In the genomic region with DNA sequence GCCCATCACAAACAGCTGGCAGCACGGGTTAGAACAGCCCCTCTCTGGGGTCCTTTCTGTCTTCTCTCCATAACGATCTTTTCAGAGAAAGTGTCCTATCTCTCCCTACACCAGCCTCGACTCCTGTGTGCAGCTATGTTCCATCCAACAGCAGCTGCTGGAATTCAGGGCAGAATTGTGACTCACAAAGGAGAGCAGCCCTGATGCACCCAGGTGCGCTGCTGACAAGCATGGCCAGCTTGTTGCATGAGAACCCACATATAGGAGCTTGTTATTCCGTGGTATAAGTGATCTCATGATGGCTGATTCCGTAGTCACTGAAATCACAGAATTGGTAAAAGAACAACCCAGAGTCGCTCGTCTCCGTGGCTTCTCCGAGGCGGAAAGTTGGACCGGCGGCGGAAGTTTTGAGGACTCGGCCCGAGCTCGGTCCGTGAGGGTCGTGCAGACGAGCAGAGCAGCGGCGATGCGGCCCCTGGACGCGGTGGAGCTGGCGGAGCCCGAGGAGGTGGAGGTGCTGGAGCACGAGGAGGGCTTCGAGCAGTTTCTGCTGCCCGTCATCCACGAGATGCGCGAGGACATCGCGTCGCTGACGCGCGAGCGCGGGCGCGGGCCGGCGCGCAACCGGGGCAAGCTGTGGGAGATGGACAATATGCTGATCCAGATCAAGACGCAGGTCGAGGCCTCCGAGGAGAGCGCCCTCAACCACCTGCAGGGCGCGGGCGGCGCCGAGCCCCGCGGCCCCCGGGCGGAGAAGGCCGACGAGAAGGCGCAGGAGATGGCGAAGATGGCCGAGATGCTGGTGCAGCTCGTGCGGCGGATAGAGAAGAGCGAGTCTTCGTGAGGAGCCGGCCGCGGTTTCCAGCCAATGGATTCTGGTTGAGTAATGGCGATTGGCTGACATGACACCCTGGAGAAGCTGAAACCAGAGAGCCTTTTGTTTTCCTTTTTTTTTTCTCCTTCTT, we compare ENCODE assay signal across 9 mouse cellular contexts. TPM values are rescaled to one million over a fixed set of nuclear protein-coding genes. Genes with fewer than 3 reads are reported as not detected.
DNase-seq lines count a peak whose midpoint lies in the region; ATAC-seq and TF ChIP-seq lines count a peak whose summit lies in the region.
"Not testable (repeated sequence)": the region's sequence is repeated elsewhere in the genome, so short reads cannot be mapped to it uniquely, and the experiment has no call there.
"Had no signal": no experiment of that assay in that cellular context is flagged by ENCODE, and none has a peak within 500 bp of the region (broad histone marks: within the 10 kb centered on the region; RNA-seq: fewer than 3 reads in every experiment).

No protein-coding gene starts in this region.

- WGBS in embryonic facial prominence, embryonic 14.5 days, result 5% methylated on average over 40 of the region's 74 CpGs
- WGBS in heart, embryonic 10.5 days, result 4% methylated on average over 74 of the region's 74 CpGs
- 4% methylated on average over 74 of the region's 74 CpGs for WGBS in hindbrain, postnatal 0 days

- not testable (repeated sequence) for TF ChIP-seq CTCF in hindbrain, postnatal 0 days (IDR thresholded peaks at IDR 0.05; ENCODE audit: low read depth); left cerebral cortex, adult 2 months (IDR thresholded peaks at IDR 0.05)

- H3K4me2 ChIP-seq in embryonic facial prominence, embryonic 14.5 days (ENCODE audit: low read depth, low read length), result peak overlapping the region; percentile 64
- peak overlapping the region; percentile 52 for H3K4me2 ChIP-seq in hindbrain, postnatal 0 days (ENCODE audit: low read depth, low read length)

- peak; percentile 36; the same call in 1 of the 2 replicates for ATAC-seq in cerebellum, adult (ENCODE audit: insufficient number of reproducible peaks, low FRiP score, low TSS enrichment)
- ATAC-seq in embryonic facial prominence, embryonic 14.5 days (ENCODE audit: low read depth), result peak; percentile 41; the same call in 1 of the 2 replicates
- peak; percentile 73 for ATAC-seq in hindbrain, postnatal 0 days
- ATAC-seq in neutrophil, adult 5-6 weeks (ENCODE audit: extremely low read depth, insufficient number of reproducible peaks, low FRiP score, poor library complexity, severe bottlenecking), result 0 out of 2 replicates have a peak, but pooled peaks have one; percentile 17

- intact Hi-C loops in left cerebral cortex, adult 2 months (cut with DNase I), result loop anchor here (5.0 kb wide), 1 partner anchor 72 kb away; no protein-coding TSS in a partner anchor

- H3K27me3 ChIP-seq in embryonic facial prominence, embryonic 14.5 days (replicated peaks; ENCODE audit: control insufficient read depth, insufficient read depth, low read length), result peaks cover 25% of the 10 kb centered on the region
- H3K27me3 ChIP-seq in heart, embryonic 10.5 days (ENCODE audit: insufficient read depth, poor library complexity, severe bottlenecking), result peaks cover 79% of the 10 kb centered on the region
- H3K27me3 ChIP-seq in hindbrain, postnatal 0 days (ENCODE audit: insufficient read depth, low read length), result peaks cover 12% of the 10 kb centered on the region

- not testable (repeated sequence) for H3K36me3 ChIP-seq in embryonic facial prominence, embryonic 14.5 days (ENCODE audit: control insufficient read depth, insufficient read depth, low read length); heart, embryonic 10.5 days; hindbrain, postnatal 0 days (ENCODE audit: insufficient read depth, low read length)

- not testable (repeated sequence) for H3K4me1 ChIP-seq in embryonic facial prominence, embryonic 14.5 days (ENCODE audit: control insufficient read depth, insufficient read depth, low read length); heart, embryonic 10.5 days; hindbrain, postnatal 0 days (ENCODE audit: insufficient read depth, low read length)

- not testable (repeated sequence) for H3K27ac ChIP-seq in embryonic facial prominence, embryonic 14.5 days (replicated peaks; ENCODE audit: low read depth, low read length); heart, embryonic 10.5 days; hindbrain, postnatal 0 days; left cerebral cortex, adult 2 months

- peak overlapping the region; percentile 39 for H3K4me3 ChIP-seq in embryonic facial prominence, embryonic 14.5 days (ENCODE audit: low read depth, low read length)
- peak overlapping the region; percentile 51 for H3K4me3 ChIP-seq in heart, embryonic 10.5 days
- peak overlapping the region; percentile 30 for H3K4me3 ChIP-seq in hindbrain, postnatal 0 days (ENCODE audit: low read length)
- H3K4me3 ChIP-seq in left cerebral cortex, adult 2 months, result peak overlapping the region; percentile 14

- H3K9me3 ChIP-seq in embryonic facial prominence, embryonic 14.5 days (ENCODE audit: control insufficient read depth, low read length); heart, embryonic 10.5 days; hindbrain, postnatal 0 days (ENCODE audit: low read length): not testable (repeated sequence)

- H3K9ac ChIP-seq in embryonic facial prominence, embryonic 14.5 days (ENCODE audit: low read depth, low read length), result peak overlapping the region; percentile 45
- H3K9ac ChIP-seq in hindbrain, postnatal 0 days (replicated peaks; ENCODE audit: low read length), result not testable (repeated sequence)

- peak; percentile 28 for DNase-seq in embryonic facial prominence, embryonic 14.5 days (ENCODE audit: low spot score)
- not testable (repeated sequence) for DNase-seq in heart, embryonic 10.5 days (ENCODE audit: low spot score)
- peak; percentile 31 for DNase-seq in hindbrain, postnatal 0 days (ENCODE audit: low spot score)
- DNase-seq in left cerebral cortex, adult 2 months (ENCODE audit: extremely low spot score in 1 of 2, low spot score in 2 of 2), result peak; percentile 23 to 26
- DNase-seq in lung, postnatal 4 days, result peak; percentile 36 to 42
- peak; percentile 29 for DNase-seq in urinary bladder, adult 2 months (ENCODE audit: low spot score)

RNA-seq across cellular contexts. Expression of gene Guca1a, which starts 9.8 kb away (rescaled TPM):
- polyA plus RNA-seq in embryonic facial prominence, embryonic 14.5 days (2014; fragmentation: Nextera tagmentation; extraction: Ambion mirVana), result 5.7 and 6.5 TPM in 2 replicates
- polyA plus RNA-seq in heart, embryonic 10.5 days (2016; fragmentation: Nextera tagmentation; extraction: Ambion mirVana), result 2.3 and 3.6 TPM in 2 replicates
- 0.78 TPM in 1 of 2 replicates, not detected in the other for total RNA-seq in hindbrain, postnatal 0 days (2014; rRNA removed)
- polyA plus RNA-seq in hindbrain, postnatal 0 days (2015; fragmentation: Nextera tagmentation; extraction: Ambion mirVana), result 0.69 and 1.4 TPM in 2 replicates
- total RNA-seq in left cerebral cortex, adult 2 months (2021), result not detected
- not detected in 2 replicates for total RNA-seq in neutrophil, adult 5-6 weeks (2017)
- polyA plus RNA-seq in urinary bladder, adult 2 months (2012; rRNA removed), result 4.5 and 5.4 TPM in 2 replicates

RNA-seq across cellular contexts. Expression of gene Guca1b, which starts 25.0 kb away (rescaled TPM):
- 0.37 and 0.50 TPM in 2 replicates for polyA plus RNA-seq in embryonic facial prominence, embryonic 14.5 days (2014; fragmentation: Nextera tagmentation; extraction: Ambion mirVana)
- 3.2 and 4.7 TPM in 2 replicates for polyA plus RNA-seq in heart, embryonic 10.5 days (2016; fragmentation: Nextera tagmentation; extraction: Ambion mirVana)
- not detected in 2 replicates for total RNA-seq in hindbrain, postnatal 0 days (2014; rRNA removed)
- 0.14 and 0.42 TPM in 2 replicates for polyA plus RNA-seq in hindbrain, postnatal 0 days (2015; fragmentation: Nextera tagmentation; extraction: Ambion mirVana)
- total RNA-seq in left cerebral cortex, adult 2 months (2021), result 1 to 10 TPM; 1.8 to 2.9 TPM
- 1.7 TPM in 2 replicates for total RNA-seq in neutrophil, adult 5-6 weeks (2017)
- 5.2 and 5.5 TPM in 2 replicates for polyA plus RNA-seq in urinary bladder, adult 2 months (2012; rRNA removed)

RNA-seq across cellular contexts. Expression of gene AI661453, which starts 26.2 kb away (rescaled TPM):
- 2.4 and 2.9 TPM in 2 replicates for polyA plus RNA-seq in embryonic facial prominence, embryonic 14.5 days (2014; fragmentation: Nextera tagmentation; extraction: Ambion mirVana)
- polyA plus RNA-seq in heart, embryonic 10.5 days (2016; fragmentation: Nextera tagmentation; extraction: Ambion mirVana), result 0.99 and 1.1 TPM in 2 replicates
- total RNA-seq in hindbrain, postnatal 0 days (2014; rRNA removed), result 0.52 and 2.7 TPM in 2 replicates
- 0.14 and 0.15 TPM in 2 replicates for polyA plus RNA-seq in hindbrain, postnatal 0 days (2015; fragmentation: Nextera tagmentation; extraction: Ambion mirVana)
- under 1 TPM; 0.61 to 0.84 TPM for total RNA-seq in left cerebral cortex, adult 2 months (2021)
- 1.4 and 1.7 TPM in 2 replicates for total RNA-seq in neutrophil, adult 5-6 weeks (2017)
- 9.4 and 14.9 TPM in 2 replicates for polyA plus RNA-seq in urinary bladder, adult 2 months (2012; rRNA removed)

RNA-seq across cellular contexts. Expression of gene 1700001C19Rik, which starts 27.0 kb away (rescaled TPM):
- polyA plus RNA-seq in embryonic facial prominence, embryonic 14.5 days (2014; fragmentation: Nextera tagmentation; extraction: Ambion mirVana), result 0.13 and 0.49 TPM in 2 replicates
- polyA plus RNA-seq in heart, embryonic 10.5 days (2016; fragmentation: Nextera tagmentation; extraction: Ambion mirVana), result 0.63 and 1.3 TPM in 2 replicates
- total RNA-seq in hindbrain, postnatal 0 days (2014; rRNA removed), result 1.7 TPM in 1 of 2 replicates, not detected in the other
- polyA plus RNA-seq in hindbrain, postnatal 0 days (2015; fragmentation: Nextera tagmentation; extraction: Ambion mirVana), result 0.45 and 0.81 TPM in 2 replicates
- total RNA-seq in left cerebral cortex, adult 2 months (2021), result not detected
- not detected in 2 replicates for total RNA-seq in neutrophil, adult 5-6 weeks (2017)
- polyA plus RNA-seq in urinary bladder, adult 2 months (2012; rRNA removed), result 0.26 and 0.43 TPM in 2 replicates
- total RNA-seq: gastrocnemius, postnatal 4 days had no signal

RNA-seq across cellular contexts. Expression of gene Mrps10, which starts 41.5 kb away (rescaled TPM):
- polyA plus RNA-seq in embryonic facial prominence, embryonic 14.5 days (2014; fragmentation: Nextera tagmentation; extraction: Ambion mirVana), result 72.9 and 74.0 TPM in 2 replicates
- 86.8 and 99.0 TPM in 2 replicates for polyA plus RNA-seq in heart, embryonic 10.5 days (2016; fragmentation: Nextera tagmentation; extraction: Ambion mirVana)
- 26.6 and 32.9 TPM in 2 replicates for total RNA-seq in hindbrain, postnatal 0 days (2014; rRNA removed)
- 76.9 and 84.9 TPM in 2 replicates for polyA plus RNA-seq in hindbrain, postnatal 0 days (2015; fragmentation: Nextera tagmentation; extraction: Ambion mirVana)
- 10 to 100 TPM; 28.4 to 29.1 TPM for total RNA-seq in left cerebral cortex, adult 2 months (2021)
- 20.6 and 29.4 TPM in 2 replicates for total RNA-seq in neutrophil, adult 5-6 weeks (2017)
- 32.1 and 34.4 TPM in 2 replicates for polyA plus RNA-seq in urinary bladder, adult 2 months (2012; rRNA removed)

Comparison
In these comparisons a context has a peak if more than half of its experiments do, and no peak if none do; other contexts are left out.
1. ATAC-seq: peak in every context shown above with its lines; median percentile 73 in hindbrain, postnatal 0 days; 41 in embryonic facial prominence, embryonic 14.5 days; 36 in cerebellum, adult; 17 in neutrophil, adult 5-6 weeks.